Mouse (Mus musculus): ENCODE data around the gene Gm49394. TPM values are rescaled to one million over a fixed set of nuclear protein-coding genes. Genes with fewer than 3 reads are reported as not detected.

Gene Gm49394
- polyA plus RNA-seq, 1 experiment from 2014 or later: not detected

DNA sequence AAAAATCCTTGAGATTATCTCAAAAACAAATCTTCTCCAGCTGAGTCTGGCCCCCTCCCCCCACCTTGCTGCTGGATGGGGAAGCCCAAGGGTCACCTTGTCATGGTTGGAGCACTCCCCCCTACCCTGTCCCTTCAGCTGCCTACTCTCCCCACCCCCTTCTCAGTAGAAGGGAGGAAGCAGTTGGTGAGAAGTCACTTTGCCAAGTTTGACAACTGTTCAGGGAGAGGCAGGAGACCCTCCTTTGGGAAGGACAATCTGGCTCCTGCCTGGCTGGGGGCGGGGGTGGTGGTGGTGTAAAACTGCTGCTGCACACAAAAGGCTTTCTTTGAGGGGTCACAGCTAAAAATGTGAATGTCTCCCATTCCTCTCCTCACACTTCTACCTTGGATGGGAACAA is 1.4 kb downstream of the Gm49394 start:
- ATAC-seq (ENCODE audit: low read depth): no peak
- no peak overlapping the region for H3K4me3 ChIP-seq (ENCODE audit: low read depth, low read length)
- H3K9ac ChIP-seq (ENCODE audit: low read depth, low read length): no peak overlapping the region
- H3K27ac ChIP-seq (ENCODE audit: low read length): no peak overlapping the region
- peaks cover 11% of the 10 kb centered on the region for H3K9me3 ChIP-seq (replicated peaks; ENCODE audit: control insufficient read depth, low read length)
- WGBS (ENCODE audit: insufficient replicate concordance): 67% methylated on average over 1 of the region's 1 CpGs
- peaks cover 27% of the 10 kb centered on the region for H3K27me3 ChIP-seq (ENCODE audit: control insufficient read depth, insufficient read depth, low read depth, low read length)
- no peaks in the 10 kb centered on the region for H3K4me1 ChIP-seq (ENCODE audit: control insufficient read depth, low read depth, low read length)
- no peaks in the 10 kb centered on the region; the same call in 1 of the 2 replicates for H3K36me3 ChIP-seq (ENCODE audit: control insufficient read depth, insufficient read depth)
- no peak overlapping the region for H3K4me2 ChIP-seq (ENCODE audit: low read depth, low read length)

DNA sequence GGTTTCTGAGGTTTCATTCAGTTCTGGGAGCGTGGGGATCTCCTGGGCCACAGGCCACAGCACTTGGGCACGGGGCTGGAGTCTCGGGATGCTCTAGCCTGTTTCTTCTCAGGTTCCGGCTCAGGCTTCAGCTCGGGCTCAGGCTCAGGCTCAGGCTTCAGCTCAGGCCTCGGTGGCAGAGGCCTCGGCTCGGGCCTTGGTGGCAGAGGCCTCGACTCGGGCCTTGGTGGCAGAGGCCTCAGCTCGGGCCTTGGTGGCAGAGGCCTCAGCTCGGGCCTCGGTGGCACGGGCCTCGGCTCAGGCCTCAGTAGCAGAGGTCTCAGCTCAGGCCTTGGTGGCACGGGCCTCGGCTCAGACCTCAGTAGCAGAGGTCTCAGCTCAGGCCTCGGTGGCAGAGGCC is 2.2 kb downstream of the Gm49394 start:
- 76% methylated on average over 18 of the region's 18 CpGs for WGBS (ENCODE audit: insufficient replicate concordance)
- ATAC-seq (ENCODE audit: low read depth): no peak
- no peak overlapping the region for H3K27ac ChIP-seq (ENCODE audit: low read length)
- H3K4me1 ChIP-seq (ENCODE audit: control insufficient read depth, low read depth, low read length): no peaks in the 10 kb centered on the region
- H3K27me3 ChIP-seq (ENCODE audit: control insufficient read depth, insufficient read depth, low read depth, low read length): peaks cover 35% of the 10 kb centered on the region
- H3K9me3 ChIP-seq (replicated peaks; ENCODE audit: control insufficient read depth, low read length): peaks cover 11% of the 10 kb centered on the region
- no peak overlapping the region for H3K4me2 ChIP-seq (ENCODE audit: low read depth, low read length)
- H3K9ac ChIP-seq (ENCODE audit: low read depth, low read length): no peak overlapping the region
- no peak overlapping the region for H3K4me3 ChIP-seq (ENCODE audit: low read depth, low read length)
- H3K36me3 ChIP-seq (ENCODE audit: control insufficient read depth, insufficient read depth): no peaks in the 10 kb centered on the region; the same call in 1 of the 2 replicates

DNA sequence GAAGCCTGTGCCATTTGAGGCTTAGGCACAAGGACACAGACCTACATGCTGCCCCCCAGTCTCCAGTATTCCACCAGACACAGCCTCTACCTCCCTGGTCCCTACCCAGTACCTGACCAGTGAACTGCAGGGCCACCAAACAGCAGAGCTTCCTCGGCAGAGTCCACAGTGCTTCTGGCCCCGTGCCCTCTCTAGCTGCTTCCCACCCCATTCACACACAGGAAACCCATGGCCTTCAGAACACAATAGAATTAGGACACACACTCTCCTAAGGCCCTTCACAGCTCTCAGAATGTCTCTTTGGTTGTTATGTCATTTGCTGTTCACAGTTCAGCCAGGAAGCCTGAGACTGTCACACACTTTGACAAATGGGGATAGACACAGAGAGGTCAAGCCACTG is 3.1 kb downstream of the Gm49394 start, which contains the start of gene Igf2:
Gene Igf2 (minus strand): TSS at position 158 of the 400 bp plus-strand sequence.
- WGBS (ENCODE audit: insufficient replicate concordance): 25% methylated on average over 2 of the region's 2 CpGs
- H3K9ac ChIP-seq (ENCODE audit: low read depth, low read length): no peak within 1 kb of the TSS
- peaks cover 11% of the 10 kb centered on the region for H3K9me3 ChIP-seq (replicated peaks; ENCODE audit: control insufficient read depth, low read length)
- no peaks in the 10 kb centered on the region for H3K4me1 ChIP-seq (ENCODE audit: control insufficient read depth, low read depth, low read length)
- peaks cover 42% of the 10 kb centered on the region for H3K27me3 ChIP-seq (ENCODE audit: control insufficient read depth, insufficient read depth, low read depth, low read length)
- no peak within 1 kb of the TSS for H3K27ac ChIP-seq (ENCODE audit: low read length)
- H3K4me3 ChIP-seq (ENCODE audit: low read depth, low read length): no peak within 1 kb of the TSS
- no peaks in the 10 kb centered on the region; the same call in 1 of the 2 replicates for H3K36me3 ChIP-seq (ENCODE audit: control insufficient read depth, insufficient read depth)
- 0 out of 2 replicates have a peak, but pooled peaks have one; percentile 16 for ATAC-seq (ENCODE audit: low read depth)
- H3K4me2 ChIP-seq (ENCODE audit: low read depth, low read length): no peak within 1 kb of the TSS

DNA sequence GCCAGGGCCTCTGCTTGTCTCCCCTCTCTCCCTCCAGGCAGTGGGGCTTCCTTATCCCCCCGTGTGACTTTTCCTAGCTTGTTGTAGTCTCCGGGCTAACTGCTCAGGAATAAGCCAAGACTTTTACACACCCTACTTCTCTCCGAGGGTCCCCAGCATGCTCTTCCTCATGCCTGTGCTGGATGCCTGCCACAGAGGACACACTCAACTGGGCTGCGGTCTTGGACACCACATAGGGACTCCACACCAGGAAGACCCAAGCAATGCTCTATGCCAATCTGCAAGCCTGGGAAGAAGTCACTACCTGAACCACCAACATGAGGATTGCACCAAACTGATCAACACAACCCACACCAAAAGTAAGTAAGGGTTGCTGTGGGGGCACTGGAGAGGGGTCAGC is 3.6 kb downstream of the Gm49394 start:
- no peaks in the 10 kb centered on the region; the same call in 1 of the 2 replicates for H3K36me3 ChIP-seq (ENCODE audit: control insufficient read depth, insufficient read depth)
- no peak overlapping the region for H3K4me2 ChIP-seq (ENCODE audit: low read depth, low read length)
- no peak for ATAC-seq (ENCODE audit: low read depth)
- H3K4me1 ChIP-seq (ENCODE audit: control insufficient read depth, low read depth, low read length): no peaks in the 10 kb centered on the region
- no peak overlapping the region for H3K27ac ChIP-seq (ENCODE audit: low read length)
- H3K9me3 ChIP-seq (replicated peaks; ENCODE audit: control insufficient read depth, low read length): peaks cover 11% of the 10 kb centered on the region
- no peak overlapping the region for H3K9ac ChIP-seq (ENCODE audit: low read depth, low read length)
- WGBS (ENCODE audit: insufficient replicate concordance): 54% methylated on average over 4 of the region's 4 CpGs
- peaks cover 47% of the 10 kb centered on the region for H3K27me3 ChIP-seq (ENCODE audit: control insufficient read depth, insufficient read depth, low read depth, low read length)
- no peak overlapping the region for H3K4me3 ChIP-seq (ENCODE audit: low read depth, low read length)

DNA sequence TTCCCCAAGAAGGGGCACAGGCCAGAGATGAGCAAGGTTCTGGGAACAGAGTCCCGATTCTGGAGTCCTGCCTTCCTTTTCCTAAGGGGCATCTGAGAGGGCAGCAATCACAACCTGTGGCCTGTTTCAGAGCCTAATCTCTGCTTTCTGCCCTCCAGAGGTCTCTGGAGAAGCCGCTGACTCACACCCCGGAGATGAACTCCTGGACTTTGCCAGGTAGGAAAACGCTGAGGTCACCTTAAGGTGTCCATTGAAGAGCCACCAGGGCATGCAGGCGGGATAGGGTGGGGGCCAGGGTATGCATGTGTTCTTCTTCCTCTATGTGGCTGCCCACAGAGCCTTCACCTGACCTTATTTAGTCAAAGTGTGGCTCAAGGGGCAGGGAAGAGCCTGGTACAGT is 4.4 kb downstream of the Gm49394 start:
- Histone ChIP-seq H3K27ac (ENCODE audit: low read length) (no peak overlapping the region), H3K9ac (ENCODE audit: low read depth, low read length) (no peak overlapping the region), H3K36me3 (ENCODE audit: control insufficient read depth, insufficient read depth) (no peaks in the 10 kb centered on the region; the same call in 1 of the 2 replicates), H3K9me3 (replicated peaks; ENCODE audit: control insufficient read depth, low read length) (peaks cover 11% of the 10 kb centered on the region), H3K4me2 (ENCODE audit: low read depth, low read length) (no peak overlapping the region), H3K27me3 (ENCODE audit: control insufficient read depth, insufficient read depth, low read depth, low read length) (peaks cover 55% of the 10 kb centered on the region), H3K4me1 (ENCODE audit: control insufficient read depth, low read depth, low read length) (no peaks in the 10 kb centered on the region), H3K4me3 (ENCODE audit: low read depth, low read length) (no peak overlapping the region)
- 39% methylated on average over 5 of the region's 5 CpGs for WGBS (ENCODE audit: insufficient replicate concordance)
- no peak for ATAC-seq (ENCODE audit: low read depth)

DNA sequence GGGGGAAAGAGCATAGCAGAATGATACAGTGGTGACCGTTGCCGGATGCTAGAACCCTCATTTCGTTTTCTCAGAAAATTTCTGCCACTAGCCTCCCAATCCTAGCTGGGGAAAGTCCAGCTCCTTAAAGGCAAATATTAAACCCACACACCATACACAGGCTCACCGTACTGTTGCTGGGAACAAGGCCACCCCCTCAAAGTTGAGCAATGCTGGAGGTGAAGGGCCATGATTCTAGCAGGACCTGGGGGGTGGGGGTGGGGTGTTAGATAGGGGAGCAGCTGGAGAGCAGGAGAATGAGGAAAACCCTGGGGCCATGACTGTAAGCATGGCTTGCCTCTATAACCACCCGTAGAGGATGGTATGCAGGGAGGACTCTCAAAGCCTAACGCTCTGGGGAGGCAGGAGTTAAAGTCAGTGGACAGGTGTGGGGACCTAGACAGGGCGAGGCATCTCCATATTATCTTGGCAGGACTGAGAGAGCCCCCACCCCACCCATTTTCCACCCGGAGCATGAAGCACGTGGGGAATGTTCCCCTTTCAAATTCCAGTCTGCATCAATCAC is 5.2 kb downstream of the Gm49394 start:
- Histone ChIP-seq H3K9me3 (replicated peaks; ENCODE audit: control insufficient read depth, low read length) (peaks cover 3% of the 10 kb centered on the region; the same call in 1 of the 2 replicates), H3K27me3 (ENCODE audit: control insufficient read depth, insufficient read depth, low read depth, low read length) (peaks cover 63% of the 10 kb centered on the region), H3K4me3 (ENCODE audit: low read depth, low read length) (no peak overlapping the region), H3K4me2 (ENCODE audit: low read depth, low read length) (peak overlapping the region; percentile 49), H3K27ac (ENCODE audit: low read length) (peak overlapping the region; percentile 24; the same call in 1 of the 2 replicates), H3K9ac (ENCODE audit: low read depth, low read length) (no peak overlapping the region), H3K4me1 (ENCODE audit: control insufficient read depth, low read depth, low read length) (no peaks in the 10 kb centered on the region), H3K36me3 (ENCODE audit: control insufficient read depth, insufficient read depth) (no peaks in the 10 kb centered on the region; the same call in 1 of the 2 replicates)
- WGBS (ENCODE audit: insufficient replicate concordance): 7% methylated on average over 9 of the region's 9 CpGs
- peak; percentile 69 for ATAC-seq (ENCODE audit: low read depth)

DNA sequence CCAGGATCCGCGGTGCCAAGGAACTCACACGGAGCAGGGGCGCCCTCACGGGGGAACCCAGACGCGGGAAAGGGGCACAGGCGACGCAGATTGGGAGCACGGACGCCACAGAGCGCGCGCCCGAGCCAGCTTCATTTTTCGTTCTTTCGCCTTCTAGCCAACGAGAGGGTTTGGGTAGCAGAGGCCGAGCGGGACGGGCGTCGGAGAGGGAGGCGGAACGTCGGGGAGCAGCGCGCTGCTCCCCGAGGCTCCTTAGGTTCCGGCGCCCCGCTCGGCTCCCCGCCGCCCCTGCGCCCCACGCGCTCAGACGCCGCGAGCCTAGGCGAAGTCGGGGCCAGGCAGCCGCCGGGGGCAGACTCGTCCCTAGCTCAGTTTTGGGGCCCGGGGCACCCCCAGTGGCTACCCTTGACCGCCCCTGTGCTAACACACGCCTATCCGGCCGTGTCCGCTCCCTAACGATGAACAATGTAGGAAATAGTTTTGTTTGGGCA is 5.8 kb downstream of the Gm49394 start:
- Histone ChIP-seq H3K4me2 (ENCODE audit: low read depth, low read length) (peak overlapping the region; percentile 49), H3K36me3 (ENCODE audit: control insufficient read depth, insufficient read depth) (no peaks in the 10 kb centered on the region; the same call in 1 of the 2 replicates), H3K9ac (ENCODE audit: low read depth, low read length) (no peak overlapping the region), H3K4me1 (ENCODE audit: control insufficient read depth, low read depth, low read length) (no peaks in the 10 kb centered on the region), H3K27me3 (ENCODE audit: control insufficient read depth, insufficient read depth, low read depth, low read length) (peaks cover 69% of the 10 kb centered on the region), H3K4me3 (ENCODE audit: low read depth, low read length) (peak overlapping the region; percentile 32), H3K9me3 (replicated peaks; ENCODE audit: control insufficient read depth, low read length) (peaks cover 2% of the 10 kb centered on the region; the same call in 1 of the 2 replicates), H3K27ac (ENCODE audit: low read length) (peak overlapping the region; percentile 24)
- 0 out of 2 replicates have a peak, but pooled peaks have one; percentile 4 for ATAC-seq (ENCODE audit: low read depth)
- under 1% methylated on average over 53 of the region's 53 CpGs for WGBS (ENCODE audit: insufficient replicate concordance)

DNA sequence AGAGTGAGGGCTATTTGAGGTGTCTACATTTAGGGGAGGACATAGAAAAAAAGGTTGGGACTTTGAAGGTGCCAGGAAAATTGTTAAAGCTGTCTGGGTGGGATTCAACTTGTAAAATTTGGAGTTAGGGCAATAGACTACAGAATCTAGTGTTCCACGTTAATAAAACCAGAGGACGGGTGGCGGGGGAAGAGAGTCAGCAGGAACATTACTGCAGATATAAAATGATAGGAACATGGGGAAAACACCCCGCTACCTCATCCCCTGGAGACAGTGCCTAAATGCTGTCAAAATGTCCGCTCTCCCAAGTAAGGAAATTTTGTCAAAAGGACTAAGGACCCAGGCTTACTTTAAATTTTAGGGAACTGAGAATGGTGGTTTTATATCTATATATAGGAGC is 6.6 kb downstream of the Gm49394 start:
- no peak for ATAC-seq (ENCODE audit: low read depth)
- Histone ChIP-seq H3K27ac (ENCODE audit: low read length) (no peak overlapping the region), H3K4me1 (ENCODE audit: control insufficient read depth, low read depth, low read length) (no peaks in the 10 kb centered on the region), H3K4me3 (ENCODE audit: low read depth, low read length) (no peak overlapping the region), H3K27me3 (ENCODE audit: control insufficient read depth, insufficient read depth, low read depth, low read length) (peaks cover 77% of the 10 kb centered on the region), H3K9ac (ENCODE audit: low read depth, low read length) (no peak overlapping the region), H3K9me3 (replicated peaks; ENCODE audit: control insufficient read depth, low read length) (peaks cover under 1% of the 10 kb centered on the region; the same call in 1 of the 2 replicates), H3K4me2 (ENCODE audit: low read depth, low read length) (peak overlapping the region; percentile 49), H3K36me3 (ENCODE audit: control insufficient read depth, insufficient read depth) (no peaks in the 10 kb centered on the region; the same call in 1 of the 2 replicates)
- WGBS (ENCODE audit: insufficient replicate concordance): 15% methylated on average over 5 of the region's 5 CpGs

DNA sequence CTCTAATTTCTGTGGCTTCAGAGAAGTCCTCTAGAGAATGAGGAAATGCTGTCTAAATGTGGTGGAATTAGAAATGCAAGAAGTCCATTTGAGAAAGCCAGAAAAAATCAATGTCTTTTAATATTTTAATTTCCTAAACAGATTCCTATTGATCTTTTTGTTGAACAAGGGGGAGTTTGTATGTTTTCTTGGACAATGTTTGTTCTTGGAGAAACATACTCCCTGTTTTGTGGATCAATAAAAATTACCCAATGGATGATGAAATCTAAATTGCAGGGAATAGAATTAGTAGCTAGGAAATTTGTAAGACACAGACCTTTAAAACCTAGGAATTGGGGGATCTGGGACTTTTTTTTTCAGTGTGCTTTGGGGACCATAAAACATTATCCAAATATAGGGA is 7.9 kb downstream of the Gm49394 start:
- Histone ChIP-seq H3K9me3 (replicated peaks; ENCODE audit: control insufficient read depth, low read length) (no peaks in the 10 kb centered on the region; the same call in 1 of the 2 replicates), H3K4me2 (ENCODE audit: low read depth, low read length) (no peak overlapping the region), H3K4me3 (ENCODE audit: low read depth, low read length) (no peak overlapping the region), H3K27ac (ENCODE audit: low read length) (no peak overlapping the region), H3K27me3 (ENCODE audit: control insufficient read depth, insufficient read depth, low read depth, low read length) (peaks cover 90% of the 10 kb centered on the region), H3K4me1 (ENCODE audit: control insufficient read depth, low read depth, low read length) (no peaks in the 10 kb centered on the region), H3K9ac (ENCODE audit: low read depth, low read length) (no peak overlapping the region), H3K36me3 (ENCODE audit: control insufficient read depth, insufficient read depth) (no peaks in the 10 kb centered on the region)
- no peak for ATAC-seq (ENCODE audit: low read depth)

Data from liver, embryonic 16.5 days (tissue).